Mouse (Mus musculus): ENCODE measurements at regions not wholly inside any gene's neighbourhood (a gene's known extent, or its start where the extent isn't known, plus 50 kb on each side); places are given as distances from the start of the nearest gene placed in this dataset.

- TF ChIP-seq CTCF (IDR thresholded peaks at IDR 0.05; ENCODE audit: borderline replicate concordance, insufficient read depth, low read depth, low read length) (no peak), POLR2A (IDR thresholded peaks at IDR 0.05; ENCODE audit: borderline replicate concordance, insufficient read depth, low read length) (no peak)
- Histone ChIP-seq H3K27ac (ENCODE audit: insufficient read depth, low read length) (no peak overlapping the region), H3K27me3 (ENCODE audit: control insufficient read depth, insufficient read depth, low read length) (no peaks in the 10 kb centered on the region), H3K4me1 (ENCODE audit: control insufficient read depth, insufficient read depth, low read length) (peaks cover 10% of the 10 kb centered on the region; the same call in 1 of the 2 replicates), H3K4me3 (replicated peaks; ENCODE audit: insufficient read depth, low read depth, low read length) (no peak overlapping the region)
- WGBS: 30% methylated on average over 5 of the region's 5 CpGs
- peak; percentile 27 to 50 for DNase-seq
These were observed 475.3 kb upstream of the Ddx18 start for GRCm38 (mm10) chr1:122043114-122043513.

- no peak for TF ChIP-seq CTCF (IDR thresholded peaks at IDR 0.05; ENCODE audit: borderline replicate concordance, insufficient read depth, low read depth, low read length)
- no peak for TF ChIP-seq POLR2A (IDR thresholded peaks at IDR 0.05; ENCODE audit: borderline replicate concordance, insufficient read depth, low read length)
- WGBS: 84% methylated on average over 2 of the region's 2 CpGs
- no peaks in the 10 kb centered on the region for H3K4me1 ChIP-seq (ENCODE audit: control insufficient read depth, insufficient read depth, low read length)
- no peak for DNase-seq
- H3K27me3 ChIP-seq (ENCODE audit: control insufficient read depth, insufficient read depth, low read length): no peaks in the 10 kb centered on the region
- no peak overlapping the region for H3K4me3 ChIP-seq (replicated peaks; ENCODE audit: insufficient read depth, low read depth, low read length)
- H3K27ac ChIP-seq (ENCODE audit: insufficient read depth, low read length): no peak overlapping the region
These were observed 440.0 kb upstream of the Ddx18 start for GRCm38 (mm10) chr1:122007749-122008148.

GRCm38 (mm10) chr1:121996461-121996860 is 428.7 kb upstream of the Ddx18 start:
- DNase-seq: no peak
- Histone ChIP-seq H3K4me1 (ENCODE audit: control insufficient read depth, insufficient read depth, low read length) (no peaks in the 10 kb centered on the region; the same call in 1 of the 2 replicates), H3K4me3 (replicated peaks; ENCODE audit: insufficient read depth, low read depth, low read length) (no peak overlapping the region), H3K27me3 (ENCODE audit: control insufficient read depth, insufficient read depth, low read length) (no peaks in the 10 kb centered on the region), H3K27ac (ENCODE audit: insufficient read depth, low read length) (no peak overlapping the region)
- TF ChIP-seq CTCF (IDR thresholded peaks at IDR 0.05; ENCODE audit: borderline replicate concordance, insufficient read depth, low read depth, low read length) (no peak), POLR2A (IDR thresholded peaks at IDR 0.05; ENCODE audit: borderline replicate concordance, insufficient read depth, low read length) (no peak)
- WGBS: 72% methylated on average over 1 of the region's 1 CpGs

GRCm38 (mm10) chr1:121990653-121991052 is 422.9 kb upstream of the Ddx18 start:
- H3K27me3 ChIP-seq (ENCODE audit: control insufficient read depth, insufficient read depth, low read length): no peaks in the 10 kb centered on the region
- H3K27ac ChIP-seq (ENCODE audit: insufficient read depth, low read length): no peak overlapping the region
- 69% methylated on average over 2 of the region's 2 CpGs for whole genome bisulfite sequencing
- no peak overlapping the region for H3K4me3 ChIP-seq (replicated peaks; ENCODE audit: insufficient read depth, low read depth, low read length)
- no peak for DNase-seq
- TF ChIP-seq POLR2A (IDR thresholded peaks at IDR 0.05; ENCODE audit: borderline replicate concordance, insufficient read depth, low read length) (no peak), CTCF (IDR thresholded peaks at IDR 0.05; ENCODE audit: borderline replicate concordance, insufficient read depth, low read depth, low read length) (no peak)
- H3K4me1 ChIP-seq (ENCODE audit: control insufficient read depth, insufficient read depth, low read length): no peaks in the 10 kb centered on the region; the same call in 1 of the 2 replicates

GRCm38 (mm10) chr1:121958942-121959341 is 391.2 kb upstream of the Ddx18 start:
- Histone ChIP-seq H3K27me3 (ENCODE audit: control insufficient read depth, insufficient read depth, low read length) (no peaks in the 10 kb centered on the region), H3K4me3 (replicated peaks; ENCODE audit: insufficient read depth, low read depth, low read length) (no peak overlapping the region), H3K27ac (ENCODE audit: insufficient read depth, low read length) (no peak overlapping the region), H3K4me1 (ENCODE audit: control insufficient read depth, insufficient read depth, low read length) (no peaks in the 10 kb centered on the region)
- no peak for TF ChIP-seq CTCF (IDR thresholded peaks at IDR 0.05; ENCODE audit: borderline replicate concordance, insufficient read depth, low read depth, low read length)
- TF ChIP-seq POLR2A (IDR thresholded peaks at IDR 0.05; ENCODE audit: borderline replicate concordance, insufficient read depth, low read length): no peak
- no peak for DNase-seq

GRCm38 (mm10) chr1:121935911-121936310 is 368.1 kb upstream of the Ddx18 start:
- DNase-seq: no peak
- Histone ChIP-seq H3K4me3 (replicated peaks; ENCODE audit: insufficient read depth, low read depth, low read length) (no peak overlapping the region), H3K4me1 (ENCODE audit: control insufficient read depth, insufficient read depth, low read length) (no peaks in the 10 kb centered on the region), H3K27me3 (ENCODE audit: control insufficient read depth, insufficient read depth, low read length) (no peaks in the 10 kb centered on the region), H3K27ac (ENCODE audit: insufficient read depth, low read length) (no peak overlapping the region)
- WGBS: 61% methylated on average over 1 of the region's 1 CpGs
- TF ChIP-seq CTCF (IDR thresholded peaks at IDR 0.05; ENCODE audit: borderline replicate concordance, insufficient read depth, low read depth, low read length) (no peak), POLR2A (IDR thresholded peaks at IDR 0.05; ENCODE audit: borderline replicate concordance, insufficient read depth, low read length) (no peak)
